Mouse (Mus musculus) kidney, adult 2 months (tissue): ENCODE results near the gene Hoxb8.

ENCODE experiments used
- CTCF ChIP-seq: fragments of 200-500 bp; conservative IDR thresholded peaks from 2 replicates; pipeline ENCODE4 v1.5.1; 2011; ENCODE audit warnings: low read depth, mild to moderate bottlenecking, control low read depth, low read length, moderate library complexity, mixed read lengths; ENCODE audit not compliant: insufficient read depth, insufficient read length
- POLR2A ChIP-seq: fragments of 200-500 bp; IDR thresholded peaks from one replicate; pipeline ENCODE4 v1.6.1; 2011; ENCODE audit warnings: low read depth, low read length, control low read depth

DNA sequence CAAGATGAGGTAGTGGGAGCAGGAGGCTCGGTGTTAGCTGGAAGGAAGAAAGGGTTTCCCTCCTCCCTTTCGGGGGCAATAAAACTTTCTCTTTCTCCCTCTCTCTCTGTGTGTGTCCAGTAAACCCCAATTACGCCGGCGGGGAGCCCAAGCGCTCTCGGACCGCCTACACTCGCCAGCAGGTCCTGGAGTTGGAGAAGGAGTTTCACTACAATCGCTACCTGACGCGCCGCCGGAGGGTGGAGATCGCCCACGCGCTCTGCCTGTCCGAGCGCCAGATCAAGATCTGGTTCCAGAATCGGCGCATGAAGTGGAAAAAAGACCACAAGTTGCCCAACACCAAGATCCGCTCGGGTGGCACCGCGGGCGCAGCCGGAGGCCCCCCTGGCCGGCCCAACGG is 38.2 kb downstream of the Hoxb8 start:
- TF ChIP-seq CTCF = no peak
- no peak for TF ChIP-seq POLR2A
